Mouse (Mus musculus) liver, embryonic 13.5 days (tissue): ENCODE measurements around the gene Cdc27. TPM values are rescaled to one million over a fixed set of nuclear protein-coding genes. Genes with fewer than 3 reads are reported as not detected.

Source experiments
- ATAC-seq: fragments of 200-750 bp; cut with Nextera tagmentation; 2 replicates; pipeline ENCODE4 v1.8.0; 2017; ENCODE audit warnings: low read depth, mild to moderate bottlenecking, moderate number of reproducible peaks, moderate library complexity
- DNase-seq: peaks from one replicate; pipeline ENCODE4 v3.0.0; 2022
- H3K27ac ChIP-seq: fragments of 300-500 bp; sonication (generic); 2 replicates; pipeline ENCODE4 v1.5.1; 2015; ENCODE audit warnings: moderate library complexity, mild to moderate bottlenecking, inconsistent platforms
- H3K27me3 ChIP-seq: fragments of 300-500 bp; sonication (generic); 2 replicates; pipeline ENCODE4 v1.6.1; 2015; ENCODE audit warnings: mild to moderate bottlenecking, inconsistent platforms
- H3K36me3 ChIP-seq: fragments of 300-500 bp; sonication (generic); 2 replicates; pipeline ENCODE4 v1.6.1; 2015; ENCODE audit warnings: mild to moderate bottlenecking, inconsistent platforms
- H3K4me1 ChIP-seq: fragments of 300-500 bp; sonication (generic); replicated peaks from 2 replicates; pipeline ENCODE4 v1.6.1; 2015; ENCODE audit warnings: inconsistent platforms
- H3K4me2 ChIP-seq: fragments of 300-500 bp; sonication (generic); 2 replicates; pipeline ENCODE4 v1.6.1; 2015; ENCODE audit warnings: inconsistent platforms, mild to moderate bottlenecking, moderate library complexity
- H3K4me3 ChIP-seq: fragments of 300-500 bp; sonication (generic); replicated peaks from 2 replicates; pipeline ENCODE4 v1.5.1; 2015; ENCODE audit warnings: mild to moderate bottlenecking, inconsistent platforms
- H3K9ac ChIP-seq: fragments of 300-500 bp; sonication (generic); 2 replicates; pipeline ENCODE4 v1.6.1; 2015; ENCODE audit warnings: mild to moderate bottlenecking, inconsistent platforms
- H3K9me3 ChIP-seq: fragments of 300-500 bp; sonication (generic); replicated peaks from 2 replicates; pipeline ENCODE4 v1.6.1; 2016; ENCODE audit warnings: inconsistent platforms
- WGBS: fragments of 180-500 bp; shearing (Covaris S2); methylation state at CpG from one replicate; pipeline ENCODE4 v1.1.7; 2015; ENCODE audit not compliant: insufficient replicate concordance; 5-methylcytosine and 5-hydroxymethylcytosine counted together
- polyA plus RNA-seq: library from polyadenylated mRNA; unstranded; fragments of >200 nt; fragmentation: Nextera tagmentation; extraction: Ambion mirVana; gene quantifications from 2 replicates; pipeline ENCODE4 v1.2.1, GENCODE M21; 2015

Gene Cdc27
- 22.9 and 29.4 TPM in 2 replicates for polyA plus RNA-seq

DNA sequence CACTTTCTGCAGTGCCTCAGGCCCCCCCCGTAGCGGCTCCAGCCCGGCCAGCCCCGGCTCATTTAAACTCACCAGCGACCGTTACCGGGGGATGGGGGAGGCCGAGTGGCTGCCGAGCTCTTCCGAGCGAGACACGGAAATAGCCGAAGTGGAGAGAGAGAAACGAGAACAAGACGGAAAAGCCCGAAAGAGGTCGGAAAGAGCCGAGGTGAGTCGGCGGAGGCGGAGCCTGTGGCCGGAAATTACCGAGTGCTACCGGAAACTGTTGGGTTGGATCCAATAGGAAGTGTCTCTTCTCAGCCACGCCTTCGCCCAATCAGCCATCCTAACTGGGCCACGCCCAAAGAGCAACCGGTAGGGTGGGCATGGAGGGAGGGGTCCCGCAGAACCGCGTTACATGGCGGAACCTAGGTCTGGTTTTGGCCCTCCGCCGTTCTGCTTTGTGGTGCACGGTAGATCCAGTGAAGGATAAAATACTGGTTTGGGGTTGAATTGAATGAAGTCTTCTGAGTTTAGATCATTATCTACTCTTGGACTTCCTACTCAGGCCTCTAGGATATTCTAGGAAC, at the start of gene Cdc27, which contains the start of gene Myl4:
Gene Cdc27 (minus strand): TSS at position 215 of the 569 bp plus-strand sequence.
Gene Myl4 (plus strand): TSS at position 258 of the 569 bp plus-strand sequence.
- H3K4me2 ChIP-seq, result peak within 1 kb of the TSS; percentile 76
- no peaks in the 10 kb centered on the region for H3K9me3 ChIP-seq
- H3K4me1 ChIP-seq, result peaks cover 43% of the 10 kb centered on the region
- peak within 1 kb of the TSS; percentile 93 for H3K27ac ChIP-seq
- H3K4me3 ChIP-seq, result peak within 1 kb of the TSS; percentile 91
- WGBS, result under 1% methylated on average over 35 of the region's 35 CpGs
- peak within 1 kb of the TSS; percentile 99 for H3K9ac ChIP-seq
- peaks cover 13% of the 10 kb centered on the region for H3K36me3 ChIP-seq
- H3K27me3 ChIP-seq, result no peaks in the 10 kb centered on the region
- DNase-seq (peak; percentile 99), ATAC-seq (peak; percentile 91)

DNA sequence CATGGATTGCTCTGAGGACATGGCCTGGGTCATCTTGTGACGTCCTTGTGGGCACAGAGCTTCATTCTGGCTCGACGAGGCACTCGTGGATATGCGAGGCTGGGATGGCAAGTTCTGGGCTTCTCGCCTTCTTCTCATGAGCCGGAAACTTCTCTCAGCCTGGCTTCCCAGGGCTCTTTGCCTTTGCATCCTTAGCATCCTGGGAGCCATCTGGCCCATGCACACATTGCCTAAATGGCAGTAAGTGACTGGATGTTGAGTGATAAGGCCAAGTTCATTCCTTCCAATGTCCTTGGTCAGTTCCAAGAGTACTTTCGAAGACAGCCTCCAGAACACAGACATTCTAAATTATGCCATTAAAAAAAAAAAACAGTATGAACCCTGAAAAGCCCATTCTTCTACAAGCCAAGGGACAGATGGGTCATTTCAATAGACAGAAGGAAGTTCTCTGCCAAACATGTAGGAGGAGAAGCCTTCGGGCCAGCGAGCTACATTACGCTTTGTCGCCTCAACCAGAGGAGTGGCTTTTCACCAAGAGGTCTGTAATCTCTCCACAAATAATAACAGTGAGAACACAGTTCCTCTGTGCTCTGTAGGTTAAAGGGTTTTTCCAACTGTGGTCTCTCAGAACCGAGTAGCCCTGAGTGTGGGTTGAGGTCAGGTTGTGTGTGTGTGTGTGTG, 49.0 kb upstream of the Cdc27 start:
- Histone ChIP-seq H3K9ac (no peak overlapping the region), H3K4me2 (no peak overlapping the region), H3K4me3 (no peak overlapping the region), H3K4me1 (no peaks in the 10 kb centered on the region), H3K27me3 (0 out of 2 replicates have a peak, but pooled peaks cover under 1% of the 10 kb centered on the region), H3K9me3 (no peaks in the 10 kb centered on the region), H3K36me3 (no peaks in the 10 kb centered on the region), H3K27ac (no peak overlapping the region)
- 61% methylated on average over 13 of the region's 13 CpGs for WGBS
- ATAC-seq (no peak), DNase-seq (no peak)

DNA sequence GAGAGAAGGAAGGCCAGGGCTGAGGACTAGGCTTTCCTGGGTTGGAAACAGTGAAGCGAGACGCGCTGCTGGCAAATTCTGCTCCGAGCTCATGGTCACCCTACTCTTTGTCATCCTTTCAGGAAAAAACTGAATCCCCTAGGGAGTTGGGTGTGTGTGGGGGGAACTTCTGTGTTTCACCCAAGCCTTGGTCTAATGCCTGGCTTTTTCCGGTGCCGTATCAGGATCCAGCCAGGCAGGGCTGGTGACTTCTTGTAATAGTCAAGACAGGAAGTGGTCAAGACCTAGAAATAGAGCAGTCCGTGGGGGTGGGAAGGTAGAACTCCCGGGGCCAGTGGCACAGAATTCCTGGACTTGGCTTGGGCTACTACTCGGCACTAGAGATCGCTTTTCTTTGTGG, 45.9 kb upstream of the Cdc27 start:
- no peaks in the 10 kb centered on the region for H3K9me3 ChIP-seq
- peak overlapping the region; percentile 2; the same call in 1 of the 2 replicates for H3K4me2 ChIP-seq
- DNase-seq (no peak), ATAC-seq (no peak)
- no peaks in the 10 kb centered on the region for H3K27me3 ChIP-seq
- no peak overlapping the region for H3K9ac ChIP-seq
- no peak overlapping the region for H3K4me3 ChIP-seq
- no peak overlapping the region for H3K27ac ChIP-seq
- WGBS, result 11% methylated on average over 10 of the region's 10 CpGs
- H3K4me1 ChIP-seq, result no peaks in the 10 kb centered on the region
- H3K36me3 ChIP-seq, result no peaks in the 10 kb centered on the region

DNA sequence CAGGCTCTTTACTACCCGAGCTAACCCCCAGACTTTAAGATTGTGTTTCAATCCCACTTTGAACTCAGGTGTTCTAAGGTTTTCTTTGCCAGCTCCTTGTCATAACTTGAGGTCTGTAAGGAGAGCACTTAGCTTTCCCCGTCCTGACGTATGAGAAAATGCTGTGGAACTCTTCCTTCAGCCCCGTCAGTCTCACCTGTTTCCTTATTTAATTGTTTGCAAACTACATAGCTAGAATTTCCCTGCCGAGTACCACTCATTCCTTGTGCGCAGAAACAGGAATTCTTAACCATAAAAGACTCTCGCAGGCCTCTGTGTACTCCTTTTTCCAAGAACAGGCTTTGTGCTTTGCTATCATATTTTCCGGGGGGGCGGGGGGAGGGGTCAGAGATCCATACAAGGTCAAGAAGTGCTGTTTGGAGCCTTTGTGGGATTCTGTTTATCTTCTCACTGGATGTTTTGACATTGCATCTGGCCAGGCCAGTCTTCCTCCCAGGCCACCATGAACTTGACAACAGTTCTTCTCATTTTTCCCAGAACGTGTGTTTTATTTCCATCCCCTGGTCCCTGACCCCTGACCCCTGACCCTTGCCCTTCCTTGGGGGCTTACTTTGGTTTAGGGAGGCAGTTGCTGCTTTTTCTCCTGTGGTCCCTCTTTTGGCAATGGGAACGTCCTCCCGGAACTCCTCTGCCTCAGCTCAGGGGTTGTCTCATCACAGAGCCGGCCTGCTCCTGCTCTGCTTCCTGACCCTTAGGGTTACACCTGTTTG, 41.8 kb upstream of the Cdc27 start:
- Histone ChIP-seq H3K4me1 (no peaks in the 10 kb centered on the region), H3K4me3 (no peak overlapping the region), H3K27me3 (no peaks in the 10 kb centered on the region), H3K36me3 (no peaks in the 10 kb centered on the region), H3K4me2 (no peak overlapping the region), H3K27ac (0 out of 2 replicates have a peak overlapping the region, but pooled peaks have one; percentile 15), H3K9me3 (no peaks in the 10 kb centered on the region), H3K9ac (no peak overlapping the region)
- WGBS, result 64% methylated on average over 13 of the region's 13 CpGs
- no peak for ATAC-seq
- no peak for DNase-seq

DNA sequence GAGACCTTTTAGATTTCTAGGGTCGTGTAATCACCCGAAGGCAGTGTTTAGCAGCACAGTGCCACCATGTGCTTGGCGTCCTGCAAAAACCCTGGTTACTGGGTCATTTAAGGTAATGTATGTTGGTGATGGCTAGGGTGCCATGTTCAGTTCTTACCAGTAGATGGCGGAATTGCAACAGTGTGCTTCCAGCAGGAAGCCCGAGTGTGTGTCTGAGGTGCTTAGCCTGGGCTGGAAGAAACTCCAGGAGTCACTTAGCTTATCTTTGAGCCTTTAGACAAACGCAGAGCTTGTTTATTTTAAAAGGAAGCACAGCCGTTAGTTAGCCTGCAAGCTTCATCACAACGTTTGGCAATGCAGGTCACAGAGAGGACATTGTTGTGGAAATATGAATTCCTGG, 39.7 kb upstream of the Cdc27 start:
- H3K4me1 ChIP-seq, result no peaks in the 10 kb centered on the region
- peak; percentile 59 for ATAC-seq
- H3K27me3 ChIP-seq, result no peaks in the 10 kb centered on the region
- H3K9me3 ChIP-seq, result no peaks in the 10 kb centered on the region
- H3K9ac ChIP-seq, result no peak overlapping the region
- peak; percentile 44 for DNase-seq
- no peaks in the 10 kb centered on the region for H3K36me3 ChIP-seq
- under 1% methylated on average over 8 of the region's 8 CpGs for WGBS
- H3K4me2 ChIP-seq, result no peak overlapping the region
- no peak overlapping the region for H3K27ac ChIP-seq
- H3K4me3 ChIP-seq, result no peak overlapping the region

DNA sequence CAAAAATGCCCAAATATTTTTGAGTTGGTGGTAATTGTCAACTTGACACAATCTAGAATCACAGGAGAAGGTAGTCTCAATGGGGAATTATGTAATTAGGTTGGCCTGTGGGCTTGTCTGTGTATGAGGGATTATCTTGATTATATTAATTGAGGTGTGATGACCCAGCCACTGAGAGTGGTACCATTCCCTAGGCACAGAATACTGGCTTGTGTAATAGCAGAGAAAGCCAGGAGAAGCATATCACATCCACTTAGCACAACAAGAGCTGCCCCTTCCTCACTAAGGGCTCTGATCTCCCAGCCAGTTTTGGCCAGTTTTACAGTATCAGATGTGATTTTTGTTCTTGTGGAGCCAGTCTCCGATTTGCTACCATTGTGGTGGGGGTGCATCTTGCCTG, 39.1 kb upstream of the Cdc27 start:
- no peak for DNase-seq
- Histone ChIP-seq H3K27ac (no peak overlapping the region), H3K9me3 (no peaks in the 10 kb centered on the region), H3K36me3 (no peaks in the 10 kb centered on the region), H3K4me1 (no peaks in the 10 kb centered on the region), H3K9ac (no peak overlapping the region), H3K27me3 (no peaks in the 10 kb centered on the region), H3K4me3 (no peak overlapping the region), H3K4me2 (no peak overlapping the region)
- no peak for ATAC-seq
- 57% methylated on average over 1 of the region's 1 CpGs for WGBS

DNA sequence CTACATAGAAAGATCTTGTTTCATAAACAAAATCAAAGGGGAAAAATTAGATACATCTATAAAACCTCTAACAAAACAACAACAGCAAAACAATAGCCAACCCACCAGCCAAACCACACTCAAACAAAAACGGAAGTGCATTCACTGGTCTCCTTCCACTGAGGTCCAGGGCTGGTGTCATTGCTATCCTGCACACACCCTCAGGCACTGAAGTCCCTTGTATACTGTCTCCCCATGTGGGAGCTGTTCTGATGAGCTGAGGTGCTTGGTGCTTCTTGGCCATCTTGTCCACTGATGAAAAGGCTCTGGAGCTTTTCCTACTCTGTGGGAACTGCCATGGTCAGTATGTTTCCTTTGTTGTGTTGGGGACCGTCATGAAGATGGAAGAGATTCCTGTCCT, 38.1 kb upstream of the Cdc27 start:
- H3K36me3 ChIP-seq, result no peaks in the 10 kb centered on the region
- 64% methylated on average over 2 of the region's 2 CpGs for WGBS

DNA sequence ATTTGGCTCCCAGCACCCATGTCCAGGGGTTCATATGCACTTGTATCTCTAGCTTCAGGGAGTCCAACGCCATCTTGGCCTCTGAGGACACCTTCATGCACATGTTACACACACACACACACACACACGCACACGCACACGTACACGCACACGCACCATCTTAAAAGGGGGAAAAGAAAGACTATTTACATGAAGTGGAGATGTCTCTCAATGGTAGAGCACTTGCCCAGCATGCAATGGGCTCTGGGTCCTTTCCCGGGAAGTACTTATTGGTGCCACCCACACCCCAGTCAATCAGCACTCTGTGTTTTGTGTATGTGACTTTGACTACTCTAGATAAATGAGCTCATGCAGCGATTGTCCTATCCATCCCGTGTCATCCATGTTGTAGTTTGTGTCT, 37.5 kb upstream of the Cdc27 start:
- H3K4me1 ChIP-seq, result no peaks in the 10 kb centered on the region
- no peak for ATAC-seq
- H3K27me3 ChIP-seq, result peaks cover 4% of the 10 kb centered on the region
- 82% methylated on average over 9 of the region's 9 CpGs for WGBS
- H3K27ac ChIP-seq, result no peak overlapping the region
- no peak for DNase-seq
- H3K4me2 ChIP-seq, result no peak overlapping the region
- H3K36me3 ChIP-seq, result no peaks in the 10 kb centered on the region
- no peak overlapping the region for H3K4me3 ChIP-seq
- no peaks in the 10 kb centered on the region for H3K9me3 ChIP-seq
- no peak overlapping the region for H3K9ac ChIP-seq

More for the DNA sequence above, 38.1 kb upstream of the Cdc27 start:
- Histone ChIP-seq H3K4me1 (no peaks in the 10 kb centered on the region), H3K9ac (no peak overlapping the region), H3K27me3 (no peaks in the 10 kb centered on the region), H3K9me3 (no peaks in the 10 kb centered on the region), H3K4me3 (no peak overlapping the region), H3K27ac (no peak overlapping the region), H3K4me2 (no peak overlapping the region)
- ATAC-seq (no peak), DNase-seq (no peak)

DNA sequence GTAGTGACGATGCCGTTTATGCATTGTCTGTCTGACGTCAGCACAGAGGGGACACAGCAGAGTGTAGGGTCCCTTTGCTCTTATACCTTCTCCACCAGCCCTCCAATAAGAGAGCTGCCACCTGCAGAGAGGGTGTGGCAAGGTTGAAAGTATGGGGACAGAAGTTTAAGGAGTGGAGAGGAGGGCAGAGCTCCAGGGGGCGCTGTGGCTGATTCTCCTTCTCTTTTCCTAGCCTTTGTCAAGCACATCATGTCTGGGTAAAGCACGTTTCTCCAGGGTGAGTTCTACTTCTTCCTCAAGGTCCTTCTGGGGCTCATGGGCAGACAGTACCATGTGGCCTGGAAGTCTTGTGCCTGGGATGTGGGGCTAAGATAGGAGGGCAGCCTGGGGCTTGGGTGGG, 35.1 kb upstream of the Cdc27 start:
- DNase-seq (no peak), ATAC-seq (no peak)
- H3K36me3 ChIP-seq, result no peaks in the 10 kb centered on the region
- no peak overlapping the region for H3K9ac ChIP-seq
- no peaks in the 10 kb centered on the region for H3K9me3 ChIP-seq
- H3K4me3 ChIP-seq, result no peak overlapping the region
- H3K27ac ChIP-seq, result no peak overlapping the region
- 62% methylated on average over 5 of the region's 5 CpGs for WGBS
- H3K4me2 ChIP-seq, result no peak overlapping the region
- peaks cover 26% of the 10 kb centered on the region for H3K27me3 ChIP-seq
- H3K4me1 ChIP-seq, result peaks cover 8% of the 10 kb centered on the region; the same call in 1 of the 2 replicates

DNA sequence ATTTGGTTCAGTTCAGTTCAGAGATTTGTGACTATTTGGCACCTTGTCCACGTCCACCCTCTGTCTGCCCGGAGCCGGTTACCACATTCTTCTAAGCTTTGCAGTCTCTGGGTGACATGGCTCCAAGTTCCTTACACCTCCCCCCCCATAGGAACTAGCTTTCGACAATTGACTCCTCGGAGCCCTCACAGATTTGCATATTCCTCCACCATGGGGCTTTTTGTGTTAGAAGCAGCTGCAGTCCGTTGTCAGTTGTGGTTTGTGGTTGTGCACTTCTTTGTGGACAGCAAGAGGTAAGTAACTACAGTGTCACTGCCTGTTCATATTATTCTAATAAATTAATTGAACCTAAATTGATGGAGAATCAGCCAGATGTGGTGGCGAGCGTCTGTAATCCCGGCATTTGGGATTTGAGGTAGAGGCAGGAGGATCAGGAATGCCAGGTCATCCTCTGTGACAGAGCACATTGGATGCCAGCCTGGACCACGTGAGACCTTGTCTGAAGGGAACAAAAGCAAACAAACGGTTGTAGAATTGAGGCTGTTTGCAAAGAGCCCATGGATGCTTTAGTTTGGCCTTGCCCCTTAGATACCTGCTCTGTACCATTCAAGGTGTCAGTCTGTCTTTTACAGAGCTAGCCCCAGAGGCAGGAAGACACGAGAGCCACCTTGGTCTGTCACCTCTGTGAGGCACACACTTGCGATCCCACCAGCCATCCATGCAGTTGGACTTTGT, 32.4 kb upstream of the Cdc27 start:
- no peak overlapping the region for H3K4me3 ChIP-seq
- 34% methylated on average over 13 of the region's 13 CpGs for WGBS
- H3K27me3 ChIP-seq, result peaks cover 45% of the 10 kb centered on the region
- no peak overlapping the region for H3K27ac ChIP-seq
- no peak for ATAC-seq
- H3K4me2 ChIP-seq, result no peak overlapping the region
- H3K9ac ChIP-seq, result no peak overlapping the region
- no peaks in the 10 kb centered on the region for H3K9me3 ChIP-seq
- no peaks in the 10 kb centered on the region for H3K36me3 ChIP-seq
- no peak for DNase-seq
- H3K4me1 ChIP-seq, result peaks cover 8% of the 10 kb centered on the region; the same call in 1 of the 2 replicates

DNA sequence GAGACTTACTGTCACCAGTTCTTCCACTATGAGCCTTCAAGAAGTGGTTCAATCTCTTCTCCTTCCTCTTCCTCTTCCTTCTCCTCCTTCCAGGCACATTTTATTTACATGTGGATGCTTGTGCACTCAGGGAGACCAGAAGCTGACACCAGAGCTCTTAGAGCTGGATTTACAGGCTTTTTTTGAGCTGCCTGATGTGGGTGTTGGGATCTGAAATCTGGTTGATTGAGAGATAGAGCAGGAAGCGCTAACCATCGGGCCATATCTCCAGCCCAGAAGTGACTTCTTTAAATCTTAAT, 31.8 kb upstream of the Cdc27 start:
- DNase-seq, result no peak
- Histone ChIP-seq H3K9ac (no peak overlapping the region), H3K27me3 (peaks cover 49% of the 10 kb centered on the region), H3K4me3 (no peak overlapping the region), H3K9me3 (no peaks in the 10 kb centered on the region), H3K4me1 (peaks cover 8% of the 10 kb centered on the region; the same call in 1 of the 2 replicates), H3K27ac (no peak overlapping the region), H3K4me2 (no peak overlapping the region), H3K36me3 (no peaks in the 10 kb centered on the region)
- no peak for ATAC-seq
- 37% methylated on average over 2 of the region's 2 CpGs for WGBS
